Mouse (Mus musculus) small intestine, adult 2 months (tissue): ENCODE results near the gene Tbrg1.

Experiments used
- CTCF ChIP-seq: fragments of 200-500 bp; IDR thresholded peaks from 2 replicates; pipeline ENCODE4 v1.5.1; 2012; ENCODE audit warnings: low read depth, mild to moderate bottlenecking, control low read depth, inconsistent platforms, low read length, moderate library complexity, mixed read lengths; ENCODE audit not compliant: insufficient replicate concordance, insufficient read length; ENCODE audit errors: extremely low read depth
- POLR2A ChIP-seq: fragments of 200-500 bp; IDR thresholded peaks from 2 replicates; pipeline ENCODE4 v1.6.1; 2012; ENCODE audit warnings: low read depth, mild to moderate bottlenecking, control low read depth, inconsistent platforms, low read length, moderate library complexity

- TF ChIP-seq POLR2A (no peak), CTCF (no peak)
These were observed 3.3 kb downstream of the Tbrg1 start for GRCm38 (mm10) chr9:37653836-37654235.
